Mouse (Mus musculus): ENCODE results near the gene Pttg1ip.

Gene Pttg1ip

DNA sequence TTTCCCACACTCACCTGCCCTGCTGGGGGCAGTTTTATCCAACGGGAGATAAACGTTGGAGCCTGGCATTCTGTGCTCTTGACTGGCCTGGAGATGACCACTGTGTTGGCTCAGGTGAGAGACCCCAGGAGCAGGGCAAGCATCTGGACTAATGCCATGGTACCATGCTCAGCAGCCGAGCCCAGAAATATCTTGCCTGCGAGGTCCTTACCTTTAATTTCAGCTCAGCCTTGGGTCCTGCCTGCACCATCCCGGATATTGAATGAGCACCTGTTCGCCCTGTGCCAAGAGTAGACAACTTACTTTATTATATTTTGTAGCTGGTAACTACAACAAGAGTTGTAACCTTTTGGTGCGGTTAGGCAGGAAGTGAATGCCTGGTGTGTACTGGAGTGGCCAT is 25.3 kb downstream of the Pttg1ip start:
- no peak for DNase-seq (ENCODE audit: low spot score in 2 of 2)

- no peak for DNase-seq (ENCODE audit: low spot score in 2 of 2)
These were observed 25.9 kb downstream of the Pttg1ip start for GRCm38 (mm10) chr10:77607441-77607840.

GRCm38 (mm10) chr10:77608589-77608988 is 27.1 kb downstream of the Pttg1ip start:
- DNase-seq (ENCODE audit: low spot score in 2 of 2), result no peak

DNA sequence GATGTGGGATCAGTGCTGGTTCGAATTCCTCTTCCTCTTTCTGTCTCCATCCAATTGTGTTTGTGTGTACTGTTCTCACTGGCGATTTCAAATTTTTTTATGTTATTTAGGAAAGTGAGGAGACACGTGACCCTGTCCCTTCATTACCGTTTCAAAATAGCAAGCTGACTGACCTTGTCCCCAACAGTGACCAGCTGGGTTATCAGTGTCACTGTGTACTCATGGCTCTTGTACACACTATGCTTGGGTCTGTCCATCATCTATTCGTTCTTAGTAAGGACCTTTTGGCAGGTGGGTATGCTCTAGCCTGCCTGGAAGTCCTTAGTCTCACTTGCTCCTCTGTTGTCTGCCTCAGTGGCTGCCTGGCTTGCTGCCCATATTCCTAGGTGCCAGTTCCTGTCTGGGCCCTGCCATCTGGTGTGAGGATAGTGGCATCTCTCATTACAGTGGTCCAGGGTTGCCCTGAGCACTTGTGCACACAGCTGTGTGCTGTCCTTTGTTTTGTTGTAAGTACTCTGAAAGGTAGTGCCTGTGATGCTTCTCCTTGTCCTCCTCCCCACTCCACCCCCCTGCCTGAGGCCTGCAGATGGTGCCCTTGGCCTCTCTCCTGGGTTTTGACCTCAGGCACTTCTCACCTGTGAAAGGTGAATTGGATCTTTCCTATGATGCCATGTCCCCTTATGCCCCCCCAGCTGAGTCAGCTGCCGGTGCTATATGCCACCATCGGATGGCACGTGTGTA is 28.9 kb downstream of the Pttg1ip start:
- DNase-seq (ENCODE audit: low spot score in 2 of 2), result no peak

DNA sequence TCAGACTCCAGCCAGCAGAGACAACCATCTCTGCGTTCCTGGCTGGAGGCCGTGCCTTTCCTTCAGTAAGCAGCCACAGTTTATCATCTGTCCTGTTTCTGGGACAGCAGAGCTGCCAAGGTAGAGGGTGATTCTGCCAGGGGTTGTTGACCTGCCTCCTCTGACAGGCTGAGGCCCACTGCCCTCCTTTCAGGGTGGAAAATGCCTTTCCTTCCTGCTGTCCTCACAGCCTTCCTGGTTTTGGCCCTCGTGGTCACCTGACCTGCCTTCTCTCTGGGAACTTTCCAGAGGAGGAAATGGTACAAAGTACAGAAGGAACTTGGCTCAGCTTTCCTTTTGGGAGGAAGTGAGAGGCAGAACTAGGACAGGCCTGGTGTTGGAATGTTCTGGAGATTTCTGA is 31.9 kb downstream of the Pttg1ip start:
- no peak for DNase-seq (ENCODE audit: low spot score in 2 of 2)

DNA sequence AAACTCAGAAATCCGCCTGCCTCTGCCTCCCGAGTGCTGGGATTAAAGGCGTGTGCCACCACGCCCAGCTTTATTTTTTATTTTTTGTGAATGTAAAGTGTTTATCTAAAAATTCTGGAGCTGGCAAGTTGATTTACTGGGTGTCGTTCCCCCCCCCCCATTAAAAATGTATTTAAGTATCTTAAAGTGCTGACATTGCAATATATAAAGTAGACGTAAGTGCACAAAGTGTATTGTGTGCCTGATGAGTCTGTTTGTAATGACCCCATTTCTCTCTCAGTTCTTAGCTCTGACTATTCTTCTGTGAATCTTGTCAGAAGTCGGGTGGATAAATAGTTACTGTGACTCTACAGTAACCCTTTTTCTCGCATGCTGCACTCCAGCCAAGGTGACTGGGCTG is 34.1 kb downstream of the Pttg1ip start:
- DNase-seq (ENCODE audit: low spot score in 2 of 2), result no peak

GRCm38 (mm10) chr10:77616166-77616565 is 34.6 kb downstream of the Pttg1ip start:
- no peak for DNase-seq (ENCODE audit: low spot score in 2 of 2)

GRCm38 (mm10) chr10:77616926-77617325 is 35.4 kb downstream of the Pttg1ip start:
- DNase-seq (ENCODE audit: low spot score in 2 of 2), result no peak

GRCm38 (mm10) chr10:77621546-77621945 is 40.0 kb downstream of the Pttg1ip start:
- DNase-seq (ENCODE audit: low spot score in 2 of 2), result no peak

DNA sequence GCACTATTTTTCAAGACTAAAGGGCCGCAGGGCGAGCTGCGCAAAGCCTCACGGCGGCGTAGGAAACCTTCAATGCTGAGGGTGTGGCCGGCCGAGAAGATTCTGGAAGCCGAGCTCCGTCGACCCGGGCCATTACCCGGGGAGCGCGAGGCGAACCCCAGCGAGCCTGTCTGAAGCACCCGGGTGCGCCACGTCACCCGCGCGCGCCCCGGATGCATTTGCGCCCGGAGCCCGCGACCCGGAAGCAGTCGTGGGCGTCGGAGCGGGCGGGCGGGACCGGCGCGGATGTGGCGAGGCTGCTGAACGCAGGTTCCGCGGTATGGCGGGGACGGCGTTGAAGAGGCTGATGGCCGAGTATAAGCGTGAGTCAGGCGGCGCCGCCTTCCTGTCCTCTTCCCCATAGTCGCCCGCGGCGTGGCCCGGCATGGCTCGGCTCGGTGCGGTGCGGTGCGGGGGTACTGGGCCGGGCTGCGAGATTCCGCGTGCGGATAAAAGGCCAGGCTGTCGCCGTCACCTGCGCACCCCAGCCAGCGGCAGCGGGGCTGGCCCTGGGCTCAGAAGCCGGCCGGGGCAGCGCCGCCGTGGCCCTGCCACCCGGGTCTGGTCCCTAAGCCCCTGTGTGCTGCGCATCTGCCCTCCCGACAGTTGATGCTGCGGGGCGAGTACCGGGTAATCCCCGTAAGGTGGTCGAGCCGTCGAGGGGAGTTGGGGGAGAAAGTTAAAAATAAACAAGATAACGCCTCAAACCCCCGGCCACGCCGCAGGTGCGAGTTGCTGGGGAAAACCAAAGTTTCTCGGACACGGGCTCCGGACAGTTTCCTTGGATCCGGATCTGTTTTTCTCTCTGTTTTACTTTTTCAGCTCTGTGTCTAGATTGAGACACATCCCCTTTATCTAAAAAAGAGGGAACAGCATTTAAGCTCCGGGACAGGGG is 40.8 kb downstream of the Pttg1ip start, which contains the start of gene Ube2g2:
Ube2g2 (plus strand) TSS at position 221 of the 934 bp plus-strand sequence.
- peak; percentile 93 to 98 for DNase-seq (ENCODE audit: low spot score in 2 of 2)

DNA sequence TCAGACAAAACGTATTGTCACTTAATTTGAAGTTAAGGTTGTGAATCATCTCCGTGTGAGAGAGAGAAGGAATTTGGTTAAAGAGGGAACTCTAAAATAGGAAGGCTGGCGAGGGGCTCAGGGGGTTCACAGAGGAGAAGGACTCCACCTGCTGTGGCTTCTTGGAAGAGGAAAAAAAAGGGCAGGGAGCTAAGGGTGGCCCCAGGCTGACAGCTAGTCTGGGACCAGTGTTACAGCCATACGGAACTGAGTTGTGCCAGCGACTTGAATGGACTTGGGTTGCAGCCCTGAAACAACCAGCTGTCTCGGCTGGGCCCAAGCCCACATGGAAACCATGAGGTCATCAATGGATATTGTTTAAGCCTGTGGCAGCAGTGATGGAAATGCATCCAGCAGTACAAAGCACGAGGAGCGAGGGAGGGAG is 41.6 kb downstream of the Pttg1ip start:
- no peak for DNase-seq (ENCODE audit: low spot score in 2 of 2)

GRCm38 (mm10) chr10:77623639-77624400 is 42.3 kb downstream of the Pttg1ip start:
- no peak for DNase-seq (ENCODE audit: low spot score in 2 of 2)

DNA sequence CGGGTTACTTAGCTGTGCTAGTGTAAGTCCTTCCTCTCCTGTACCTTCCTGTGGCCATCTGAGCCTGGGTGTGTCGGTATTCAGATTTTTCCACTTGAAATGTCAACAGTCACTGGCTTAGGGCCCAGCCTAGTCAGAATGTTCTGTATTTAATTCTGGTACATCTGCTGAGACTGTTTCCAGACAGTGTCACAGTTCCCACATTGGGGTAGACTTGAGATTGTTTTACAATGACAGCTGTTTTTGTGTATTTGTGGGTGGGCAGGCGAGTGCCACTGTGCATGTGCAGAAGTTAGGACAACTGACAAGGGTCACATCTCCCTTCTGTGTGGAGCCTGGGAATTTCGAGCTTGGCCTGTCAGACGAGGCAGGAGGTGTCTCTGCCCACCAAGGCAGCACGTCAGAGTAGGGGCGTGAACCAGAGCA is 43.1 kb downstream of the Pttg1ip start:
- no peak for DNase-seq (ENCODE audit: low spot score in 2 of 2)

- DNase-seq (ENCODE audit: low spot score in 2 of 2), result no peak
These were observed 44.5 kb downstream of the Pttg1ip start for GRCm38 (mm10) chr10:77626036-77626435.

GRCm38 (mm10) chr10:77626591-77626990 is 45.1 kb downstream of the Pttg1ip start:
- DNase-seq (ENCODE audit: low spot score in 2 of 2), result no peak

DNA sequence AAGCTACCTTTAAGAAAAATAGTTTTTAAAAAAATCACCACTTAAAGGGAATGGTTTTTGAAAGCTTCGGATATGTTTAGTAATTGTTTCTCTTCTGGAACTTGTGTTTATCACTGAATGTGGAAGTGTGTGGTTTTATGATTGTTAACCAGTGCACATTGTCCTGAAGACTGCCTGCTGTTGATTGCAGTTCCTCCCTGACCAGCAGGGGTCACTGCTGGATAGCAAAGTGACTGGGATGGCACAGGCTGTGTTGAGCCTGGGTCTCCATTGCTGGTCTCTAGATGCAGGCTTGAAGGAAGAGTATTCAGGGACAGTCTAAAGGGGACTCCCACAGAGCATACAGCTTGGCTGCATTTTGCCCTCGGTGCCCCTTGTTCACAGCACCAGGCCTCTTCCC is 46.0 kb downstream of the Pttg1ip start:
- DNase-seq (ENCODE audit: low spot score in 2 of 2), result peak; percentile 80 to 92

- no peak for DNase-seq (ENCODE audit: low spot score in 2 of 2)
These were observed 47.6 kb downstream of the Pttg1ip start for GRCm38 (mm10) chr10:77629163-77629562.

DNA sequence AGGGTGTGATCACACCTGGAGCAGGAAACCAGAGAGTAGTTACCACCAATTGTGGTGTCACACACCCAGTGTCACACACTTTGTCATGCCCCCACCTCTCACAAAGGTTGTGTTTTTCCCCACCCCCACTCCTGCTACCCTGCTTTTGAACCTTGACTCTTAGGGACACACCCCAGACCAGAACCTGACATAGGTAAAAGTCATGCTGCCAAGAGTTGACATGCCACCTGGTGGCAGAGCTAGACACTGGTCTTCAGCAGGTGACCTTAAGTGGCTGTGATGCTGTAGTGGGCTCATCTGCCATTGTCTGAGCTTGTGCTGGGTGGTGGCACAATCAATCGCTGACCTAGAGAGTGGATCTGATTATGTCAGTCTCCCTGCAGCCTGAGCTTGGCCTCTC is 48.5 kb downstream of the Pttg1ip start:
- no peak for DNase-seq (ENCODE audit: low spot score in 2 of 2)

GRCm38 (mm10) chr10:77634016-77634415 is 52.5 kb downstream of the Pttg1ip start:
- DNase-seq (ENCODE audit: low spot score in 2 of 2), result no peak

GRCm38 (mm10) chr10:77634452-77635231 is 53.1 kb downstream of the Pttg1ip start:
- DNase-seq (ENCODE audit: low spot score in 2 of 2), result no peak
